ENCODE assay signal across 8 mouse cellular contexts in the genomic region with DNA sequence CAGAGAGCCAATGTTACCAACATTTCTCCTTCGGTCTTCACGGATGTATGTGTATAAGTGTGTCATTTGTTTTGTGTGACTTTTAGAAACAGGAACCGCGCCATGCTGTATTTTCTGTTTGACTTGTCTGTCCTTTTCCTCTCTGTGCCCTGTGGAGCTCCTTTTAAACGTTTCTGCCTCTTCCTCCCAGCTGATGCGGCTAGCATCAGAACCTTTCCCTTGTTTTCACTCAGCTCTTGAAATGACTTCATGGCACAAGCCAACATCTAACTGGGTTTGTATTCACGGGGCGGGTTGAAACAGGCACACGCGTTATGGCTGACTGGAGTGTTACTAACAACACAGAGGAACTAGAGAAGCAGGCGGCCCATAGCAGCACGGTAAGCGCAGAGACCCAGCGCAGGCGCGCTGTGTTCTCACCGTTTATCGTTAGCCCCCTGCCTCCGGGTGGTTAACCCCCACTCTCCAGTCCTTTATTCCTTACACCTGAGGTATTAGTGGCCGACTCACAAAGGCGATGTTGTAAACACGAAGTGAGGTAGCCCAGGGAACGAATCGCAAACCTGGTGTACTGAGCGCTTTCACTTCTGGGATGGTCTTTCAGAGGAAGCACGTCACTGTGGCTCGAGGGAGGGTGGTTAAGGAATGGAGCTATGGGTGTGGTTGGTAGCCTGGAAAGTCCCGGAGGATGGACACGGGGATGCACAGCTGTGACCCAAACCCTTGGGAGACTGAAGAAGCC. TPM values are rescaled to one million over a fixed set of nuclear protein-coding genes. Genes with fewer than 3 reads are reported as not detected.
A peak's percentile ranks its signal among the peaks of the same experiment; 100 is the strongest.
DNase-seq lines count a peak whose midpoint lies in the region; ATAC-seq and TF ChIP-seq lines count a peak whose summit lies in the region.

No protein-coding gene starts in this region.

- POLR2A ChIA-PET in Patski (lab: Charles Lee): interaction anchor here (0.6 to 2.2 kb wide), 8 partner anchors 31 to 113 kb away, joined by 3 to 7 read pairs (median 4); partner anchors contain the start of genes Gm49450, Tuba1a and Tuba1c

- 3% methylated on average over 29 of the region's 29 CpGs for WGBS in hindbrain, embryonic 12.5 days

- CTCF ChIA-PET in Patski (lab: Charles Lee): interaction anchor here (1.3 to 3.2 kb wide), 5 partner anchors 9 to 33 kb away, joined by 4 to 11 read pairs (median 10); partner anchors contain the start of genes Gm49450 and Tuba1a

- H3K4me2 ChIP-seq in hindbrain, embryonic 12.5 days (replicated peaks): peak overlapping the region; percentile 63

- in situ Hi-C loops in Patski (cut with MboI; ENCODE audit: low pct_unique_long_range_greater_than_20kb): no loop called here

- peak; percentile 65 for ATAC-seq in Patski
- ATAC-seq in hindbrain, embryonic 12.5 days (ENCODE audit: low FRiP score): peak; percentile 49

- peak overlapping the region; percentile 88 for H3K9ac ChIP-seq in hindbrain, embryonic 12.5 days

- no peaks in the 10 kb centered on the region for H3K9me3 ChIP-seq in hindbrain, embryonic 12.5 days (replicated peaks)

- no peaks in the 10 kb centered on the region for H3K27me3 ChIP-seq in Patski
- no peaks in the 10 kb centered on the region for H3K27me3 ChIP-seq in hindbrain, embryonic 12.5 days

- H3K27ac ChIP-seq in hindbrain, embryonic 12.5 days: peak overlapping the region; percentile 99

- H3K4me3 ChIP-seq in hindbrain, embryonic 12.5 days: peak overlapping the region; percentile 52

- H3K4me1 ChIP-seq in hindbrain, embryonic 12.5 days: peaks cover 68% of the 10 kb centered on the region

- no peaks in the 10 kb centered on the region for H3K36me3 ChIP-seq in hindbrain, embryonic 12.5 days

- TF ChIP-seq CTCF in Patski (IDR thresholded peaks at IDR 0.05): no peak

- no peak for DNase-seq in Patski (ENCODE audit: low read depth, low spot score)
- DNase-seq in cerebellum, adult 9-11 months: peak; percentile 85
- DNase-seq in frontal cortex, postnatal 10 days (ENCODE audit: low spot score in 2 of 2): peak; percentile 63 to 67
- DNase-seq in layer of hippocampus, postnatal 10 days (ENCODE audit: low spot score in 2 of 2): peak; percentile 72 to 74
- DNase-seq in lung, postnatal 14 days: peak; percentile 87
- DNase-seq in ovary, postnatal 14 days (ENCODE audit: low spot score): peak; percentile 67
- DNase-seq in thymus, postnatal 4 days: peak; percentile 79

RNA-seq across cellular contexts. Expression of gene Tuba1a, which starts 31.9 kb away (rescaled TPM):
- polyA plus RNA-seq in Patski (2021): 414 TPM
- polyA plus RNA-seq in hindbrain, embryonic 12.5 days (2016; fragmentation: Nextera tagmentation; extraction: Ambion mirVana): 9,547 and 9,692 TPM in 2 replicates
- total RNA-seq in layer of hippocampus, postnatal 10 days (2021): 1,000 to 10,000 TPM; 3,808 to 4,015 TPM

RNA-seq across cellular contexts. Expression of gene Gm49450, which starts 32.1 kb away (rescaled TPM):
- polyA plus RNA-seq in Patski (2021): not detected
- not detected in 2 replicates for polyA plus RNA-seq in hindbrain, embryonic 12.5 days (2016; fragmentation: Nextera tagmentation; extraction: Ambion mirVana)
- total RNA-seq in layer of hippocampus, postnatal 10 days (2021): not detected

RNA-seq across cellular contexts. Expression of gene Tuba1c, which starts 44.3 kb away (rescaled TPM):
- 210 TPM for polyA plus RNA-seq in Patski (2021)
- polyA plus RNA-seq in hindbrain, embryonic 12.5 days (2016; fragmentation: Nextera tagmentation; extraction: Ambion mirVana): 59.6 and 72.4 TPM in 2 replicates
- 100 to 1,000 TPM; 234 TPM for total RNA-seq in layer of hippocampus, postnatal 10 days (2021)

RNA-seq across cellular contexts. Expression of gene Tuba1b, which starts 51.0 kb away (rescaled TPM):
- polyA plus RNA-seq in Patski (2021): 921 TPM
- polyA plus RNA-seq in hindbrain, embryonic 12.5 days (2016; fragmentation: Nextera tagmentation; extraction: Ambion mirVana): 1,219 and 1,243 TPM in 2 replicates
- 100 to 1,000 TPM; 931 to 937 TPM for total RNA-seq in layer of hippocampus, postnatal 10 days (2021)

Comparison
In these comparisons a context has a peak if more than half of its experiments do, and no peak if none do; other contexts are left out.
1. RNA of gene Tuba1a, which starts 31.9 kb away (polyA plus RNA-seq): 9,547 to 9,692 TPM in hindbrain, embryonic 12.5 days; 414 TPM in Patski (single experiment); every median in the first group is over 10 times any median in the second.